8 mouse cellular contexts compared by ENCODE assay signal in genomic region chr5:92392542-92392941, GRCm38 (mm10). TPM values are rescaled to one million over a fixed set of nuclear protein-coding genes. Genes with fewer than 3 reads are reported as not detected.
DNase-seq lines count a peak whose midpoint lies in the region; ATAC-seq and TF ChIP-seq lines count a peak whose summit lies in the region.

No protein-coding gene starts in this region.

- peak overlapping the region; percentile 70 for H3K4me3 ChIP-seq in testis, adult 2 months (ENCODE audit: control insufficient read depth, low read depth, low read length)
- H3K4me3 ChIP-seq in forebrain, embryonic 15.5 days = peak overlapping the region; percentile 7; the same call in 1 of the 2 replicates
- peak overlapping the region; percentile 35 for H3K4me3 ChIP-seq in liver, embryonic 13.5 days (replicated peaks)
- peak overlapping the region; percentile 26 for H3K4me3 ChIP-seq in stomach, embryonic 16.5 days (replicated peaks; ENCODE audit: low read length)
- H3K4me3 ChIP-seq in left cerebral cortex, adult 2 months = no peak overlapping the region

- intact Hi-C loops in left cerebral cortex, adult 2 months (cut with DNase I) = no loop called here

- H3K9ac ChIP-seq in forebrain, embryonic 15.5 days (replicated peaks) = no peak overlapping the region
- peak overlapping the region; percentile 20; the same call in 1 of the 2 replicates for H3K9ac ChIP-seq in liver, embryonic 13.5 days
- no peak overlapping the region for H3K9ac ChIP-seq in stomach, embryonic 16.5 days (ENCODE audit: low read length)

- H3K9me3 ChIP-seq in forebrain, embryonic 15.5 days = no peaks in the 10 kb centered on the region
- H3K9me3 ChIP-seq in liver, embryonic 13.5 days (replicated peaks) = no peaks in the 10 kb centered on the region
- no peaks in the 10 kb centered on the region for H3K9me3 ChIP-seq in stomach, embryonic 16.5 days (replicated peaks; ENCODE audit: control insufficient read depth, low read length)

- peak overlapping the region; percentile 63 for H3K27ac ChIP-seq in testis, adult 2 months (ENCODE audit: control insufficient read depth, insufficient read depth, low read depth, low read length)
- H3K27ac ChIP-seq in forebrain, embryonic 15.5 days (replicated peaks) = no peak overlapping the region
- H3K27ac ChIP-seq in liver, embryonic 13.5 days = no peak overlapping the region
- H3K27ac ChIP-seq in stomach, embryonic 16.5 days (ENCODE audit: low read length) = no peak overlapping the region
- no peak overlapping the region for H3K27ac ChIP-seq in left cerebral cortex, adult 2 months

- H3K36me3 ChIP-seq in testis, adult 2 months (ENCODE audit: control insufficient read depth, insufficient read depth, low read length) = peaks cover 4% of the 10 kb centered on the region
- no peaks in the 10 kb centered on the region for H3K36me3 ChIP-seq in forebrain, embryonic 15.5 days
- no peaks in the 10 kb centered on the region for H3K36me3 ChIP-seq in liver, embryonic 13.5 days
- H3K36me3 ChIP-seq in stomach, embryonic 16.5 days (ENCODE audit: control insufficient read depth, insufficient read depth, low read length) = no peaks in the 10 kb centered on the region

- ATAC-seq in forebrain, embryonic 15.5 days (replicated peaks) = no peak
- no peak for ATAC-seq in liver, embryonic 13.5 days (ENCODE audit: low read depth)
- ATAC-seq in stomach, embryonic 16.5 days (ENCODE audit: insufficient read depth, low FRiP score) = no peak

- no peaks in the 10 kb centered on the region for H3K27me3 ChIP-seq in testis, adult 2 months (ENCODE audit: control insufficient read depth, insufficient read depth, low read length)
- H3K27me3 ChIP-seq in forebrain, embryonic 15.5 days = peaks cover 15% of the 10 kb centered on the region; the same call in 1 of the 2 replicates
- H3K27me3 ChIP-seq in liver, embryonic 13.5 days = peaks cover 61% of the 10 kb centered on the region
- peaks cover 14% of the 10 kb centered on the region for H3K27me3 ChIP-seq in stomach, embryonic 16.5 days (ENCODE audit: control insufficient read depth, insufficient read depth, low read length)

- TF ChIP-seq POLR2A in testis, adult 2 months (IDR thresholded peaks at IDR 0.05; ENCODE audit: control insufficient read depth, low read depth, low read length) = no peak

- H3K4me2 ChIP-seq in forebrain, embryonic 15.5 days (replicated peaks) = peak overlapping the region; percentile 27
- H3K4me2 ChIP-seq in liver, embryonic 13.5 days = peak overlapping the region; percentile 59
- H3K4me2 ChIP-seq in stomach, embryonic 16.5 days (ENCODE audit: low read depth, low read length) = peak overlapping the region; percentile 48

- no peak for TF ChIP-seq CTCF in testis, adult 2 months (IDR thresholded peaks at IDR 0.05; ENCODE audit: control insufficient read depth, insufficient read depth, insufficient replicate concordance, low read depth, low read length)
- TF ChIP-seq CTCF in left cerebral cortex, adult 2 months (IDR thresholded peaks at IDR 0.05) = no peak

- no peak for DNase-seq in testis, postnatal 14 days (ENCODE audit: low spot score)
- no peak for DNase-seq in liver, embryonic 13.5 days
- DNase-seq in T-cell, adult 2 months (ENCODE audit: low spot score) = no peak
- no peak for DNase-seq in kidney, adult 8-10 months
- DNase-seq in left cerebral cortex, adult 2 months (ENCODE audit: extremely low spot score in 1 of 2, low spot score in 2 of 2) = no peak

- H3K4me1 ChIP-seq in testis, adult 2 months (ENCODE audit: control insufficient read depth, insufficient read depth, low read length) = peaks cover 11% of the 10 kb centered on the region
- no peaks in the 10 kb centered on the region for H3K4me1 ChIP-seq in forebrain, embryonic 15.5 days
- H3K4me1 ChIP-seq in liver, embryonic 13.5 days (replicated peaks) = peaks cover 49% of the 10 kb centered on the region
- H3K4me1 ChIP-seq in stomach, embryonic 16.5 days (ENCODE audit: control insufficient read depth, insufficient read depth, low read length) = no peaks in the 10 kb centered on the region

- 44% methylated on average over 18 of the region's 18 CpGs for WGBS in forebrain, embryonic 15.5 days
- 34% methylated on average over 18 of the region's 18 CpGs for WGBS in liver, embryonic 13.5 days (ENCODE audit: insufficient replicate concordance)
- WGBS in stomach, embryonic 16.5 days = 31% methylated on average over 18 of the region's 18 CpGs

RNA-seq across cellular contexts. Expression of gene Nup54, which starts 42.5 kb away (rescaled TPM):
- polyA plus RNA-seq in testis, adult 2 months (2012; rRNA removed) = 11.8 and 15.2 TPM in 2 replicates
- 55.7 and 60.0 TPM in 2 replicates for polyA plus RNA-seq in forebrain, embryonic 15.5 days (2015; fragmentation: Nextera tagmentation; extraction: Ambion mirVana)
- polyA plus RNA-seq in liver, embryonic 13.5 days (2015; fragmentation: Nextera tagmentation; extraction: Ambion mirVana) = 39.6 and 45.0 TPM in 2 replicates
- 47.1 and 47.3 TPM in 2 replicates for polyA plus RNA-seq in stomach, embryonic 16.5 days (2015; fragmentation: Nextera tagmentation; extraction: Ambion mirVana)
- 10 to 100 TPM; 23.7 to 31.3 TPM for total RNA-seq in left cerebral cortex, adult 2 months (2021)

RNA-seq across cellular contexts. Expression of gene Cxcl10, which starts 43.9 kb away (rescaled TPM):
- polyA plus RNA-seq in testis, adult 2 months (2012; rRNA removed) = 0.76 TPM in 1 of 2 replicates, not detected in the other
- polyA plus RNA-seq in forebrain, embryonic 15.5 days (2015; fragmentation: Nextera tagmentation; extraction: Ambion mirVana) = 0.20 TPM in 1 of 2 replicates, not detected in the other
- polyA plus RNA-seq in liver, embryonic 13.5 days (2015; fragmentation: Nextera tagmentation; extraction: Ambion mirVana) = 8.4 and 11.5 TPM in 2 replicates
- polyA plus RNA-seq in stomach, embryonic 16.5 days (2015; fragmentation: Nextera tagmentation; extraction: Ambion mirVana) = 0.97 and 1.8 TPM in 2 replicates
- not detected for total RNA-seq in left cerebral cortex, adult 2 months (2021)
